Mouse (Mus musculus) adrenal gland, postnatal 36 days (tissue): Measurements from ENCODE around the gene Faf1. TPM values are rescaled to one million over a fixed set of nuclear protein-coding genes. Genes with fewer than 3 reads are reported as not detected.
A peak's percentile ranks its signal among the peaks of the same experiment; 100 is the strongest.

Experiments
- DNase-seq, 2 experiments: peaks; one replicate each; pipeline ENCODE4 v3.0.0; 2021; ENCODE audit warnings: mixed read lengths in 1 of 2
- long read RNA-seq, 2 experiments: library from polyadenylated mRNA; stranded (forward); transcript quantifications; one replicate each; pipeline ENCODE4 v2.0.0; 2021; ENCODE audit warnings: borderline sequencing depth in 2 of 2
- total RNA-seq, 2 experiments: library from RNA; stranded (reverse); gene quantifications; 2 replicates each; pipeline ENCODE4 v1.2.3; 2021

Gene Faf1
- 10 to 100 TPM; 29.9 to 30.3 TPM for total RNA-seq
- long read RNA-seq, experiment 1, full-length matches to known transcripts = 127 of 138 reads
- long read RNA-seq, experiment 1, partial matches to known transcripts = 4 of 138 reads
- long read RNA-seq, experiment 1, other reads (novel, unspliced or antisense) = 7 of 138 reads
- long read RNA-seq, experiment 2, full-length matches to known transcripts = 33 of 36 reads
- long read RNA-seq, experiment 2, partial matches to known transcripts = 1 of 36 reads
- long read RNA-seq, experiment 2, other reads (novel, unspliced or antisense) = 2 of 36 reads

GRCm38 (mm10) chr4:109676218-109677215, at the start of gene Faf1:
Faf1 (plus strand) TSS chr4:109676588.
- peak; percentile 99 for DNase-seq

- no peak for DNase-seq
These were observed 46.2 kb upstream of the Faf1 start for GRCm38 (mm10) chr4:109630215-109630614.

GRCm38 (mm10) chr4:109631029-109631428, 45.4 kb upstream of the Faf1 start:
- no peak for DNase-seq

- no peak for DNase-seq
These were observed 41.4 kb upstream of the Faf1 start for GRCm38 (mm10) chr4:109634971-109635370.

GRCm38 (mm10) chr4:109639356-109639755, 37.0 kb upstream of the Faf1 start:
- DNase-seq = no peak

GRCm38 (mm10) chr4:109640141-109640540, 36.2 kb upstream of the Faf1 start:
- peak in 1 of 2 experiments; percentile 30 for DNase-seq

GRCm38 (mm10) chr4:109641451-109641850, 34.9 kb upstream of the Faf1 start:
- DNase-seq = no peak

GRCm38 (mm10) chr4:109647281-109647680, 29.1 kb upstream of the Faf1 start:
- DNase-seq = no peak

- no peak for DNase-seq
These were observed 27.1 kb upstream of the Faf1 start for GRCm38 (mm10) chr4:109649331-109649730.

- no peak for DNase-seq
These were observed 23.1 kb upstream of the Faf1 start for GRCm38 (mm10) chr4:109653251-109653650.

- DNase-seq = no peak
These were observed 21.7 kb upstream of the Faf1 start for GRCm38 (mm10) chr4:109654701-109655100.

- DNase-seq = no peak
These were observed 20.6 kb upstream of the Faf1 start for GRCm38 (mm10) chr4:109655738-109656137.

- DNase-seq = no peak
These were observed 20.1 kb upstream of the Faf1 start for GRCm38 (mm10) chr4:109656301-109656700.

GRCm38 (mm10) chr4:109657021-109657850, 19.2 kb upstream of the Faf1 start:
- peak; percentile 72 to 74 for DNase-seq

GRCm38 (mm10) chr4:109657851-109658500, 18.4 kb upstream of the Faf1 start:
- peak in 1 of 2 experiments; percentile 59 for DNase-seq

- DNase-seq = no peak
These were observed 17.6 kb upstream of the Faf1 start for GRCm38 (mm10) chr4:109658826-109659225.

- no peak for DNase-seq
These were observed 16.8 kb upstream of the Faf1 start for GRCm38 (mm10) chr4:109659571-109659970.

- DNase-seq = no peak
These were observed 15.8 kb upstream of the Faf1 start for GRCm38 (mm10) chr4:109660568-109660967.

GRCm38 (mm10) chr4:109661183-109661582, 15.2 kb upstream of the Faf1 start:
- DNase-seq = no peak

GRCm38 (mm10) chr4:109662271-109662670, 14.1 kb upstream of the Faf1 start:
- DNase-seq = no peak

- DNase-seq = no peak
These were observed 12.3 kb upstream of the Faf1 start for GRCm38 (mm10) chr4:109664091-109664490.
